Mouse (Mus musculus) embryonic facial prominence, embryonic 13.5 days (tissue): ENCODE measurements around the gene 4930426L09Rik. TPM values are rescaled to one million over a fixed set of nuclear protein-coding genes. Genes with fewer than 3 reads are reported as not detected.

Experiments used
- ATAC-seq: fragments of 200-750 bp; cut with Nextera tagmentation; 2 replicates; pipeline ENCODE4 v1.8.0; 2017; ENCODE audit warnings: low read depth; ENCODE audit not compliant: insufficient number of reproducible peaks, insufficient read depth, low FRiP score, low TSS enrichment
- H3K27ac ChIP-seq: fragments of 300-500 bp; sonication (generic); 2 replicates; pipeline ENCODE4 v1.5.1; 2015; ENCODE audit warnings: moderate library complexity, mild to moderate bottlenecking, inconsistent platforms
- H3K27me3 ChIP-seq: fragments of 300-500 bp; sonication (generic); 2 replicates; pipeline ENCODE4 v1.6.1; 2015; ENCODE audit warnings: mild to moderate bottlenecking, inconsistent platforms
- H3K36me3 ChIP-seq: fragments of 300-500 bp; sonication (generic); 2 replicates; pipeline ENCODE4 v1.6.1; 2015; ENCODE audit warnings: mild to moderate bottlenecking, inconsistent platforms
- H3K4me1 ChIP-seq: fragments of 300-500 bp; sonication (generic); 2 replicates; pipeline ENCODE4 v1.6.1; 2015; ENCODE audit warnings: inconsistent platforms
- H3K4me2 ChIP-seq: fragments of 300-500 bp; sonication (generic); 2 replicates; pipeline ENCODE4 v1.6.1; 2015; ENCODE audit warnings: moderate library complexity, mild to moderate bottlenecking, inconsistent platforms
- H3K4me3 ChIP-seq: fragments of 300-500 bp; sonication (generic); 2 replicates; pipeline ENCODE4 v1.5.1; 2015; ENCODE audit warnings: mild to moderate bottlenecking, inconsistent platforms
- H3K9ac ChIP-seq: fragments of 300-500 bp; sonication (generic); 2 replicates; pipeline ENCODE4 v1.6.1; 2015; ENCODE audit warnings: mild to moderate bottlenecking, inconsistent platforms
- H3K9me3 ChIP-seq: fragments of 300-500 bp; sonication (generic); 2 replicates; pipeline ENCODE4 v1.6.1; 2016; ENCODE audit warnings: inconsistent platforms
- WGBS: fragments of 180-500 bp; shearing (Covaris S2); methylation state at CpG from one replicate; pipeline ENCODE4 v1.1.7; 2015; ENCODE audit warnings: mixed read lengths; 5-methylcytosine and 5-hydroxymethylcytosine counted together
- polyA plus RNA-seq: library from polyadenylated mRNA; unstranded; fragments of >200 nt; fragmentation: Nextera tagmentation; extraction: Ambion mirVana; gene quantifications from 2 replicates; pipeline ENCODE4 v1.2.1, GENCODE M21; 2015

The 4930426L09Rik gene
- 0.28 and 0.30 TPM in 2 replicates for polyA plus RNA-seq

DNA sequence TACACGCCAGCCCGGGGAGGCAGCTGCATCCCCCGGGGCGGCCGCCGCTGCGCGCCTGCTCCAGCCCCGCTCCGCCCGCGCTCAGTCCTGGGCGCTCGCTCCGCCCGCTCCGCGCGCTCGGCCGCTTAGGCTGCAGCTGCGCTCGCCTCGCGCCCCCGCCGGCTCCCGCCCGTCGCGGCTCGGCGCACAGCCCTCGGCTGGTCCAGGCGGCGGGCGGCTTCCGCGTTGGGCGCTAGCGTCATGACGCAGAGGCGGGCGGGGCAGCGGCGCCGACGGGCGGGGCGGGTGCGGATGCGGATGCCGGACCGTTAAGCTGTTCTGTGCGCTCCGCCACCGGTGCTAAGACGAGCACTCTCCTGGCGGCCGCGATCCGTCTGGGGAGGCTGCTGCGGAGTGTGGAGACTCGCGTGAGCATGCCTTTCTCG, at the start of gene 4930426L09Rik, which contains the start of gene Pip4k2a:
TSS of gene 4930426L09Rik (plus strand) at position 290 of the 425 bp plus-strand sequence.
TSS of gene Pip4k2a (minus strand) at position 73 of the 425 bp plus-strand sequence.
- WGBS, result under 1% methylated on average over 66 of the region's 66 CpGs
- Histone ChIP-seq H3K27me3 (no peaks in the 10 kb centered on the region), H3K36me3 (no peaks in the 10 kb centered on the region), H3K4me1 (peaks cover 21% of the 10 kb centered on the region), H3K4me2 (peak within 1 kb of the TSS; percentile 97), H3K9me3 (no peaks in the 10 kb centered on the region), H3K4me3 (peak within 1 kb of the TSS; percentile 77), H3K27ac (peak within 1 kb of the TSS; percentile 89), H3K9ac (peak within 1 kb of the TSS; percentile 83)
- peak; percentile 97 for ATAC-seq

DNA sequence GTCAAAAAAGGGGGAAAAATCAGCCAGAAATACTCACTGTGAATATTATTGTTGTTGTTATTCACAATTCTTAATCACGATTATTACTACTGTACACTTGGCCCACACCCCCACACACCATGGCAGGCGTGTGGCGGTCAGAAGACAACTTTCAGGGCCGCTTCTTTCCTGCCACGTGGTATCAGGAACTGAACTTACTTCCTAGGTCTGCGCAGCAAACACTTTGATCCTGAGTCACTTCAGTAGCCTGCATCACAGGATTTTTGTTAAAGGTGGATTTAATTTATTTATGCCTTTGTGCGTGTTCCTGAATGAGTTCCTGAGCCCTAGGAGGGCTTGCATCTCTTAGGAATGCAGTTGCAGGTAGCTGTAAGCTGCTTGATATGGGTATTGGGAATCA, 49.4 kb upstream of the 4930426L09Rik start:
- 84% methylated on average over 7 of the region's 7 CpGs for WGBS
- no peak overlapping the region for H3K4me2 ChIP-seq
- no peak overlapping the region for H3K4me3 ChIP-seq
- no peaks in the 10 kb centered on the region for H3K9me3 ChIP-seq
- no peak overlapping the region for H3K27ac ChIP-seq
- ATAC-seq, result no peak
- H3K27me3 ChIP-seq, result no peaks in the 10 kb centered on the region
- no peaks in the 10 kb centered on the region for H3K36me3 ChIP-seq
- peaks cover 28% of the 10 kb centered on the region for H3K4me1 ChIP-seq
- no peak overlapping the region for H3K9ac ChIP-seq

DNA sequence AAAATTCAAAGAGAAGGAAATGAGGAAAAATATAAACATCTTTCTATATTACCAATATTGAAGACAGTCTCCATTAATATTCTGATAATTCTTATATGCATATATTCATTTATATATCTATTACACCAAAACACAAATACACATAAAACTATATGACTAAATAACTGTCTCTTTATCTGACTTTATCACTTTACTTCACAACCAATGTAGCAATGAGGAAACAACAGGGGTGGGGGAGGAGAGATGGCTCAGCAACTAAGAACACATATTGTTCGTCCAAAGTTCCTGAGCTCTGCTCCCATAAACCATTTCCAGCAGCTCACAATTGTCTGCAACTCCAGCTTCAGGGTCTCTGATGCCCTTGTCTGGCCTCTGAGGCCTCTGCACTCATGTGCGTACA, 47.4 kb upstream of the 4930426L09Rik start:
- Histone ChIP-seq H3K36me3 (no peaks in the 10 kb centered on the region), H3K4me3 (no peak overlapping the region), H3K4me1 (peaks cover 28% of the 10 kb centered on the region), H3K9ac (no peak overlapping the region), H3K4me2 (no peak overlapping the region), H3K9me3 (no peaks in the 10 kb centered on the region), H3K27me3 (no peaks in the 10 kb centered on the region), H3K27ac (no peak overlapping the region)
- ATAC-seq, result no peak
- WGBS, result 76% methylated on average over 2 of the region's 2 CpGs

DNA sequence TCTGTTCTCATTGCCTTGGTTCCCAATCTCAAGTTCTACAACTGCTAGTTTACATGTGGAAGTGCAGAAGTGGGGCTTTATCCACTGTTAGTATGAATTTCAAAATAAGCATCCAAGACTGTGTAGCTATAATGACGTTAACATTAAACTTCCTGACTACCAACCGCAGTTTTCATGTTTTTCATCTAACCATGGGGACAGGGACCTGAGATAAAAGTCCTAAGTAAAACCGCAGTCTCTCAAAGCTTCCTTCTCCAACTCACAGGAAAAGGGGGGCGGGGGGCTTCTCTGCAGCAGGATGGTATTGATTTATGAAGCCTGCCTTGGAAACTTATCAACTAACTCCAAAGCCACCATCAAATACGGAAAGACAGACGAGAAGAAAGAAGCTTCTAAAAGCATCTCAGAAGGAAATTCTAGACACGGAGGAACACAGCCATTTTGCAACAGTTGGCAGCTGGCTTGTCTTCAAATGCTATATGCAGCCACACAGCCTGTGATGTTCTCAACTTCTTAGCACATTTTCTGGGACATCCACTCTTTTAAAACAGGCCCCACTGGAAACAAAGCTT, 46.0 kb upstream of the 4930426L09Rik start:
- no peaks in the 10 kb centered on the region for H3K36me3 ChIP-seq
- no peak overlapping the region for H3K4me3 ChIP-seq
- 21% methylated on average over 7 of the region's 7 CpGs for WGBS
- ATAC-seq, result no peak
- H3K9me3 ChIP-seq, result no peaks in the 10 kb centered on the region
- H3K4me2 ChIP-seq, result peak overlapping the region; percentile 25; the same call in 1 of the 2 replicates
- no peak overlapping the region for H3K9ac ChIP-seq
- H3K27me3 ChIP-seq, result no peaks in the 10 kb centered on the region
- H3K4me1 ChIP-seq, result peaks cover 23% of the 10 kb centered on the region
- H3K27ac ChIP-seq, result peak overlapping the region; percentile 44; the same call in 1 of the 2 replicates

DNA sequence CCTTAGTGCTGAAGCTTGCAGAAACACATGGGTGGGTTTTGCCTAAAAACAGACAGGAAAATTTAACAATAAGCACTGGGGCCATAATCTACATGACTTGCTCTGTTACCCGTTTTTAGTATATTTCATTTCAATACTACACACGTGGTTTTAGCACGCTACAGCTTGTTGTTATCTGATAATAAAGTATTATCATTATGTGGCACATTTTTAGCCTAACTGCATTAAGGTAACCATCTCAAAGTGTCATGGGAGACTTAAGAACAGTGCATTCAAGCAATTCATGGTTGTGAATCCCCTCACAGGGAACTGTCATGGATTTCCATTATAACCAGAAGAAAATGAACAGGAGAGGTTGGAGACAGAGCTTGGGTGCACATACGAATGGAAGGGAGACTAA, 43.7 kb upstream of the 4930426L09Rik start:
- no peak overlapping the region for H3K9ac ChIP-seq
- H3K27ac ChIP-seq, result no peak overlapping the region
- no peaks in the 10 kb centered on the region for H3K27me3 ChIP-seq
- no peak overlapping the region for H3K4me3 ChIP-seq
- no peak for ATAC-seq
- H3K9me3 ChIP-seq, result no peaks in the 10 kb centered on the region
- no peaks in the 10 kb centered on the region for H3K36me3 ChIP-seq
- no peak overlapping the region for H3K4me2 ChIP-seq
- WGBS, result 71% methylated on average over 4 of the region's 4 CpGs
- peaks cover 14% of the 10 kb centered on the region for H3K4me1 ChIP-seq

DNA sequence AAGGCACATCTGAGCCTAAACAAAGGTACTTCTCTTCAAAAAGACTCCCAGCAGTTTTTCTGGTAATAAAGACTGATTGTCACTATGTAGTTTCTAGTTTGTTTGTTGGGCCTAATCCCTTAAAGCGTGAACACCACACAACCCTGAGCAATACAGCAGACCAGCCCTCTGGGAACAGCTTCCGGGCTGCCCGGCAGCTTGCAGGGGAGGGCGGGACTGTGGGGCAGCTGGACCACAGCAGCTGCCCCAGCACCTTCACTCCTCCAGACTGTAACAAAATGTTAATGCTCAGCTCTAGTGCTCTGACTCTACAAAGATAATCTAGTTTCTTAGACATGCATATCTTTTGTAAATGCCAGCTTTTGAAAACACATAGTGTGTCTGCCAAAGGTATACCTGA, 43.1 kb upstream of the 4930426L09Rik start:
- Histone ChIP-seq H3K9ac (no peak overlapping the region), H3K27ac (no peak overlapping the region), H3K4me1 (peaks cover 14% of the 10 kb centered on the region), H3K27me3 (no peaks in the 10 kb centered on the region), H3K4me3 (no peak overlapping the region), H3K4me2 (no peak overlapping the region), H3K36me3 (no peaks in the 10 kb centered on the region), H3K9me3 (no peaks in the 10 kb centered on the region)
- 30% methylated on average over 4 of the region's 4 CpGs for WGBS
- no peak for ATAC-seq

DNA sequence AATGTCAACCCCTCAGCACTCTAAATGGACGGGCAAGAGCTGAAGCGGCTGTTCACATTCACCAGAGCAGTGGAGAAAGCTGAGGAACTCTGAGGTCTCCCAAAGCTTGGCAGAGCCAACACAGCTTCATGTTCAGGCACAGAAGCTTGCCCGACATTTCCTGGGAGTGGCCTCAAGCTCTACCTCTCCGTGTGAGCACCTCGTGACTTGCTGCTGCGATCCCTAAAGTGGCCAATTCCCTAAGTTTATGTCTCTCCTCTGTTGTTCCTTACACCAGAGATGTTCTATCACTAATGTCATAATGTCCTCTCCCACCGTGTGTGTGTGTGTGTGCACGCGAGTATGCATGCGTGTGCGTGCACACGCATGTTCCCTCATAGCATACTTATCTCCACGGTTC, 42.5 kb upstream of the 4930426L09Rik start:
- 86% methylated on average over 13 of the region's 13 CpGs for WGBS
- Histone ChIP-seq H3K4me1 (peaks cover 18% of the 10 kb centered on the region), H3K9ac (no peak overlapping the region)

DNA sequence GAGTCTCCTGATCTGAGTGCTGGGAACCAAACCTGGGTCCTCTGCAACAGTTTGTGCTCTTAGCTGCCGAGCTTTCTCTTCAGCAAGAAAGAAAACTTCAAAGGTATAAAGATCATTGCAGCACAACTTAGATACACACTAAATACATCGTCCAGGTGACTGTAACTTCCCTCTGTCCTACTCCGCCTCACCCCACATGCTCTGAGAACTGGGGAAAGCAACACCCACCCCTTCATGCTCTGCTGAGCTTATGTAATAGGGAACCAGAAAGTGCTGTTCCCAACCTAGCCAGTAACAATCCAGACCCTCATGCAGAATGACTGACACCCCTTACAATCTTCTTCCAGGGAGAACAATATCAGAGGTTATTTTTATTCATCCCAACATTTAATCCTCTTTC, 41.7 kb upstream of the 4930426L09Rik start:
- Histone ChIP-seq H3K27me3 (no peaks in the 10 kb centered on the region), H3K9me3 (no peaks in the 10 kb centered on the region), H3K4me2 (no peak overlapping the region), H3K4me1 (peaks cover 18% of the 10 kb centered on the region), H3K27ac (no peak overlapping the region), H3K9ac (no peak overlapping the region), H3K36me3 (no peaks in the 10 kb centered on the region), H3K4me3 (no peak overlapping the region)
- WGBS, result 81% methylated on average over 3 of the region's 3 CpGs
- ATAC-seq, result no peak

More for the DNA sequence above, 42.5 kb upstream of the 4930426L09Rik start:
- Histone ChIP-seq H3K4me3 (no peak overlapping the region), H3K27me3 (no peaks in the 10 kb centered on the region), H3K27ac (no peak overlapping the region), H3K4me2 (no peak overlapping the region), H3K9me3 (no peaks in the 10 kb centered on the region), H3K36me3 (no peaks in the 10 kb centered on the region)
- ATAC-seq, result no peak

DNA sequence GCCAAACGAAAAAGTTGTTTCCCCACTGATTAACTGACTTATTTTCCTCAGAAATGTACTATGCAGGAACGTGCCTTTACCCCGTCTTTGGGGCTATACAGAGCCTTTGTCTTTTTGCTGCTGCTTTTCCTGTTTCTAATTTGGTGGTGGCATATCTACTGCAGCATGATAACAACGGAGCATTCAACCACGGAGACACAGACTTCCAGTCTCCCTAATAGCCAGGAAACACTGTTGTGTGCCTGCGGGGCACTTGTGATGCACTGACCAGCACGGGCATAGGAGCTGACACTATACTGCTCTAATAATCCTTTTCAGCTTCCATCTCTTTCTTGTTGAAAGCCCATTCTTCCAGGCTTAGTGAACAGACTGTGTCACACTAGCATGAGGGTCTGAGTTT, 41.2 kb upstream of the 4930426L09Rik start:
- peaks cover 18% of the 10 kb centered on the region for H3K4me1 ChIP-seq
- H3K36me3 ChIP-seq, result no peaks in the 10 kb centered on the region
- no peak overlapping the region for H3K27ac ChIP-seq
- ATAC-seq, result no peak
- no peak overlapping the region for H3K9ac ChIP-seq
- no peak overlapping the region for H3K4me3 ChIP-seq
- no peaks in the 10 kb centered on the region for H3K27me3 ChIP-seq
- H3K4me2 ChIP-seq, result no peak overlapping the region
- no peaks in the 10 kb centered on the region for H3K9me3 ChIP-seq
- 21% methylated on average over 7 of the region's 7 CpGs for WGBS

DNA sequence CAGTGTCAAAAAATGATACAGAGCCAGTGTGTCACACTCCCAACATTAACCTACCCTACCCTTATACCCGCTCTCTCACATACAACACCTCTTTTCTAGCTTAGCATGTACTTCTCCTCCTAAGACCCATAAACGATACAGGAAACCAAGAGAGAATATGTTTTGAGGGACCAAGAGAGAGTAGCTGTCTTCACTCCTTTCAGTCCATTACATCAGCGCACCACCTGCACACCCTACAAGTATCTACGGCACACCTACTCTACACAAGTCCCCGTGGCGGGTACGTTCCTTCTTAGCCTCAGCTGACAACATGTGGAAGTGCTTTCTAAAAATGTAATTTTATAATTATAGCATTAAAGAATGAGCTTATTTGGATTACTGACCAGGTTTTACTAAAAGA, 40.7 kb upstream of the 4930426L09Rik start:
- Histone ChIP-seq H3K4me2 (no peak overlapping the region), H3K9ac (no peak overlapping the region), H3K4me3 (no peak overlapping the region), H3K27me3 (no peaks in the 10 kb centered on the region), H3K9me3 (no peaks in the 10 kb centered on the region), H3K36me3 (no peaks in the 10 kb centered on the region), H3K27ac (no peak overlapping the region), H3K4me1 (peaks cover 15% of the 10 kb centered on the region)
- ATAC-seq, result no peak
- 66% methylated on average over 7 of the region's 7 CpGs for WGBS

DNA sequence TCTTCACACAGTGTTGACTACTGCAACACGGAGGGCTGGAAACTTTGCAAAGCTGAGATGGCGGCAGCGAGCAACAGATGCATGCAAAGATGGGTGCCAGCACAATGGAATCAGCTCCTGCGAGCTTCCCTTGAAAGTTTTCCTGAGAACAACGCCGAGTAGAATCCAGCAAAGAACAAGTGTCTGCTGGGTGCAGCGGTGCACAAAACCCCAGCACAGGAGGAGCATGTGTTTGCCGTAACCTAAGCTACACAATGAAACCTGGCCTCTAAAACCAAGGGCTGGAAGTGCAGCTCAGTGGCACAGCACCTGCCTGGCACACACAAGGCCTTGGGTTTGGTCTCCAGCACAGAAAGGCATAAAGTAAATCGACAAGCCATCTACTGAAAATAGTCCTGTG, 40.1 kb upstream of the 4930426L09Rik start:
- WGBS, result 80% methylated on average over 9 of the region's 9 CpGs
- Histone ChIP-seq H3K27me3 (no peaks in the 10 kb centered on the region), H3K4me1 (peaks cover 10% of the 10 kb centered on the region), H3K4me3 (no peak overlapping the region), H3K9me3 (no peaks in the 10 kb centered on the region), H3K27ac (no peak overlapping the region), H3K9ac (no peak overlapping the region), H3K4me2 (no peak overlapping the region), H3K36me3 (no peaks in the 10 kb centered on the region)
- ATAC-seq, result no peak

DNA sequence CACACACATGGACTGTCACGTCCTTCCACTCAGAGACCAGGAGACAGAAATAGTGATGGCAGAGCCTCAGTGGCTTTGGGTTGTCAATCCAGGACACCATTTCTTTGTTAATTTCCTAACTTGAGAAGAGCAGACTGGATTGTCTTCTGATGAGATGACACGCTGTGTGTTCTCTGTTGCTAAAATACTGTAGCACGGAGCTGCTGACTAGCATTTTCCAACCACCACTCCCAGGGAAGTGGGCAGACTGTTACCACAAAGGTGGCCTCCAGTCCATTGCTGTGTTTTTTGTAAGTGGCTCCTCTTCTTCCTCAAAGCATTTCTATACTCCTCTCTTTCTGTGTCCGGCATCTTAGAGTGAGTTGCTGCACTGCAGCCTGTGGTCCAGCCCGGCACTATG, 39.6 kb upstream of the 4930426L09Rik start:
- H3K4me2 ChIP-seq, result no peak overlapping the region
- no peaks in the 10 kb centered on the region for H3K27me3 ChIP-seq
- peaks cover 10% of the 10 kb centered on the region for H3K4me1 ChIP-seq
- H3K9ac ChIP-seq, result no peak overlapping the region
- no peak overlapping the region for H3K27ac ChIP-seq
- H3K9me3 ChIP-seq, result no peaks in the 10 kb centered on the region
- no peak for ATAC-seq
- WGBS, result 88% methylated on average over 5 of the region's 5 CpGs
- no peak overlapping the region for H3K4me3 ChIP-seq
- no peaks in the 10 kb centered on the region for H3K36me3 ChIP-seq
